Mouse (Mus musculus) ES-E14 (cell line): ENCODE data around the gene Vmn2r3.

Experiments
- HCFC1 ChIP-seq: IDR thresholded peaks from 2 replicates; pipeline ENCODE4 v1.6.1; 2012; ENCODE audit warnings: low read length, inconsistent platforms, borderline replicate concordance; ENCODE audit not compliant: insufficient read depth
- MAFK ChIP-seq: IDR thresholded peaks from 2 replicates; pipeline ENCODE4 v1.6.1; 2014; ENCODE audit warnings: mild to moderate bottlenecking, low read depth, low read length, inconsistent platforms; ENCODE audit not compliant: insufficient read depth
- ZNF384 ChIP-seq: IDR thresholded peaks from 2 replicates; pipeline ENCODE4 v1.6.1; 2012; ENCODE audit warnings: low read depth, low read length, inconsistent platforms

GRCm38 (mm10) chr3:64289609-64290008, at the start of gene Vmn2r3:
- no peak for TF ChIP-seq MAFK
- no peak for TF ChIP-seq HCFC1
- TF ChIP-seq ZNF384: no peak
